Mouse (Mus musculus) gastrocnemius, adult 2 months (tissue): ENCODE results near the gene Stoml1. TPM values are rescaled to one million over a fixed set of nuclear protein-coding genes. Genes with fewer than 3 reads are reported as not detected.
"Not testable (repeated sequence)": the region's sequence is repeated elsewhere in the genome, so short reads cannot be mapped to it uniquely, and the experiment has no call there.

Experiments used
- DNase-seq: peaks from one replicate; pipeline ENCODE4 v3.0.0; 2022
- H3K27ac ChIP-seq: fragments of 200-600 bp; 2 replicates; pipeline ENCODE4 v1.8.1; 2022; ENCODE audit warnings: mild to moderate bottlenecking
- H3K4me3 ChIP-seq: fragments of 200-600 bp; 2 replicates; pipeline ENCODE4 v1.8.1; 2022; ENCODE audit warnings: mild to moderate bottlenecking, moderate library complexity
- CTCF ChIP-seq: fragments of 200-600 bp; IDR thresholded peaks from 2 replicates; pipeline ENCODE4 v1.8.1; 2022; ENCODE audit warnings: antibody characterized with exemption, mild to moderate bottlenecking, moderate library complexity
- intact Hi-C: fragments of 180-260 bp; cut with DNase I; formaldehyde crosslinking; loops from one replicate; pipeline ENCODE4 v1.15.1; 2025
- total RNA-seq, 2 experiments: library from RNA; stranded (reverse); gene quantifications; 2 replicates each; pipeline ENCODE4 v1.2.3; 2021

Stoml1 gene
- total RNA-seq, 2 experiments from 2014 or later = 6.8 to 7.3 TPM

DNA sequence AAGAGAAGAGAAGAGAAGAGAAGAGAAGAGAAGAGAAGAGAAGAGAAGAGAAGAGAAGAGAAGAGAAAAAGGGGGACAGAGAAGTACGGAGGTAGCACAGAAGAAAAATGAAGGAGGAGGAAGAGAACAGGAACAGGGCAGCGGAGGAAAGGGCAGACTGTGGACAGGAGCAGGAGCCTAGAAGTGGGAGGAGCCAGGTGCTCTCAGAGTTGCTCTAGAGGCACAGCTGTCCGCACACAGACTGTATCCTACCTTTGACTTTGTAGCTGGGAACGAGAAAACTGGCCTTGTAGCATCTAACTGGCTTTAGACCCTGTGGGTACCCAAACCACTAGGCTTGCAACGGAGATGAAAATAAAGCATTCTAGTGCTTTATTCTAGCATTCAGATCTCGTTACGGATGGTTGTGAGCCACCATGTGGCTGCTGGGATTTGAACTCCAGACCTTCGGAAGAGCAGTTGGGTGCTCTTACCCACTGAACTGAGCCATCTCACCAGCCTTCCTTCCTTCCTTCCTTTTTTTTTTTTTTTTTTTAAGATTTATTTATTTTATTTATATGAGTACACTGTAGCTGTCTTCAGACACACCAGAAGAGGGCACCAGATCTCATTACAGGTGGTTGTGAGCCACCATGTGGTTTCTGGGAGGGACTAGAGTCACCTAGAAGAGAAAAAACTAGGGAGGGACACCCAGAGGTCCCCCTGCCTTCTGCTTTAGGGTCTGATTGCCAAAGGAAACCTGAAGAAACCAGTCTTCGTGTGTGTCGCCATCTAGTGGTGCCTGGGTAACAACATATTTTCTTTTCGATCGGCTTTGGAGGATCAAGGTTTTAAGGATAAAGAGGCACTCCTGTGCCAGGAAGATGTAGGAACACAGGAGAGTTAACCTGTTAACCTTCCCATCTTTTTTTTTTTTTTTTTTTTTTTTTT, 15.7 kb downstream of the Stoml1 start:
- intact Hi-C loops = loop anchor here (5.0 kb wide), 1 partner anchor 41 kb away; no protein-coding TSS in a partner anchor
- Histone ChIP-seq H3K4me3 (no peak overlapping the region), H3K27ac (no peak overlapping the region)
- peak; percentile 63 for DNase-seq
- peak; percentile 77 for TF ChIP-seq CTCF

DNA sequence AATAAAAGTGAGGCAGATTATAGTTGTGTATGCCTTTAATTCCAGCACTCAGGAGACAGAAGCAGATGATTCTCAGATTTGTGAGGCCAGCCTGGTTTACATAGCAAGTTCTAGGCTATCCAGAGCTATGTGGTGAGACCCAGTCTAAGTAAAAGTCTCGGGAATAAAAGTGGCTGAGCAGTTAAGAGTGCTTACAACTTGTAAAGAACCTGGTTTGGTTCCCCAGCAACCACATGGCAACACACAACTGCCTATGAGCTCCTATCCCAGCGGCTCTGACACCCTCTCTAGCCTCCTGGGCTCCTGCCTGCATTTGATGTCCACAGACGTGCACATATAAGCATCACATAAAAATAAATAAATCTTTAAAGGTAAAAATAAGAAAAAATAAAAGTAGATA, 17.1 kb downstream of the Stoml1 start:
- intact Hi-C loops = loop anchor here (5.0 kb wide), 1 partner anchor 233 kb away; no protein-coding TSS in a partner anchor
- no peak overlapping the region for H3K27ac ChIP-seq
- TF ChIP-seq CTCF = no peak

DNA sequence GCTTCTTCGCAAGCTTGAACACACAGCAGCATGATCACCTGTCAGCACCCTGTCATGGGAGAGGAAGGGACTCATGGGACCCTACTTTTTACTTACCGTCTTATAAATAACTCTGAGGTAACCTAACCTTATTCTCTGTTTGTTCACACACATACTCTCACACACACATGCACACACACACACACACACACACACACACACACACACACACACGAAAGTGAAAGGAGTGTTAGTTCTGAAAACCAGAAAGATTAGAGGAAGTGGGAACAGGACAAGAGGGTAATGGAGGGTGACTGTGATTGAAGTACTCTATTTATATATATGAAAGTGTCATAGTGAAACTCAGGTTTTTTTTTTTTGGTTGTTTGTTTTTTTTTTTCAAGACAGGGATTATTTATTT, 18.1 kb downstream of the Stoml1 start:
- TF ChIP-seq CTCF = no peak
- intact Hi-C loops = loop anchor here (5.0 kb wide), 1 partner anchor 234 kb away; no protein-coding TSS in a partner anchor
- H3K4me3 ChIP-seq = no peak overlapping the region
- no peak overlapping the region for H3K27ac ChIP-seq
- no peak for DNase-seq

More for the DNA sequence above, 17.1 kb downstream of the Stoml1 start:
- no peak overlapping the region for H3K4me3 ChIP-seq
- no peak for DNase-seq

DNA sequence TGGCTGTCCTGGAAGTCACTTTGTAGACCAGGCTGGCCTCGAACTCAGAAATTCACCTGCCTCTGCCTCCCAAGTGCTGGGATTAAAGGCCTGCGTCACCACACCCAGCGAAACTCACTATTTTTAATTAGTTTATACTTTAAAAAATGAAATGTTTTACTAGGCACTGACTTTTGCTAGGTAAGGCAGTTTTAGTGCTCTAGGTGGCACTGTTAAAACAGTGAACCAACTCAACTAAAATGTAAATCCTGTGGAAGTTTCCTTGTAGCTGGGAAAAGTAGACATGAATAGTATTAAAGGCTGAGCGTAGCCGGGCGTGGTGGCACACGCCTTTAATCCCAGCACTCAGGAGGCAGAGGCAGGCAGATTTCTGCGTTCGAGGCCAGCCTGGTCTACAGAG, 18.6 kb downstream of the Stoml1 start:
- not testable (repeated sequence) for DNase-seq, H3K4me3 ChIP-seq, H3K27ac ChIP-seq
- intact Hi-C loops = loop anchor here (5.0 kb wide), 1 partner anchor 234 kb away; no protein-coding TSS in a partner anchor

DNA sequence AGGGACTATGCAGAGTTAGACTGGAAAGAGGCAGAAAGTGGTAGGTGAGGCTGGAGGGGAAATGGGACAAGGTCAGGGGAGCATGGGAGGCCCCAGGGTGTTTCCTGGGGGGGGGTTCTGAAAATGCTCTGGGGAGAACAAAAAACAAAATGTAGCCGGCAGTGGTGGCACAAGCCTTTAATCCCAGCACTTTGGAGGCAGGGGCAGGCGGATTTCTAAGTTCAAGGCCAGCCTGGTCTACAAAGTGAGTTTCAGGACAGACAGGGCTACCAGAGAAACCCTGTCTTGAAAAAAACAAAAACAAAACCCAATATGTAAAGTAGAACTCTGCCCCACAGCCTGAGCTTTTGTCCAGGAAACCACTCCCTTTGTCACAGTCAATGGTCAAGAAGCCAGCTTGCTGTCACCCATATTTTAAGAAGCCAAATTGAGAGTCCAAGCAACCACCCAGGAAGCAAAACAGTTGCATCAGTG, 19.1 kb downstream of the Stoml1 start:
- no peak overlapping the region for H3K4me3 ChIP-seq
- 0 out of 2 replicates have a peak overlapping the region, but pooled peaks have one; percentile 40 for H3K27ac ChIP-seq
- intact Hi-C loops = loop anchor here (5.0 kb wide), 1 partner anchor 235 kb away; no protein-coding TSS in a partner anchor
- DNase-seq = no peak
- TF ChIP-seq CTCF = no peak

DNA sequence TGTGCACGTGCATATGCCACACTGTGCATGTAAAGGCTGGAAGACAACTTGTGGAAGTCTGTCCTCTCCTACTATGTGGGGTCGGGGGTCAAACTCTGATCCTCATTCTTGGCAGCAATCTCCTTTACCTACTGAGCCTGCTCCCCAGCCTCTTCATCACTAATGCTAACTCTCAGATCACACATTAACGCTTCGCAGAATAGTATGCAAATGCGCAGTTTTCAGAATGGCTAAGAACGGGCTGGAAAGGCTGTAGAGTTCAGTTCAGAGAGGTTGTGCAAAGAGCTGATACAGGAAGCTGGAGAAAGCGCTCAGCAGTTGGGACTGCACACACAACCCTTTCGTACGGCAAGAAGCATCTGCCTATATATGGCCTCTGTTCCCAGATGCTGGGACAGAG, 19.9 kb downstream of the Stoml1 start:
- Histone ChIP-seq H3K27ac (0 out of 2 replicates have a peak overlapping the region, but pooled peaks have one; percentile 31), H3K4me3 (no peak overlapping the region)
- no peak for DNase-seq
- intact Hi-C loops = loop anchor here (5.0 kb wide), 1 partner anchor 236 kb away; no protein-coding TSS in a partner anchor
- TF ChIP-seq CTCF = no peak

DNA sequence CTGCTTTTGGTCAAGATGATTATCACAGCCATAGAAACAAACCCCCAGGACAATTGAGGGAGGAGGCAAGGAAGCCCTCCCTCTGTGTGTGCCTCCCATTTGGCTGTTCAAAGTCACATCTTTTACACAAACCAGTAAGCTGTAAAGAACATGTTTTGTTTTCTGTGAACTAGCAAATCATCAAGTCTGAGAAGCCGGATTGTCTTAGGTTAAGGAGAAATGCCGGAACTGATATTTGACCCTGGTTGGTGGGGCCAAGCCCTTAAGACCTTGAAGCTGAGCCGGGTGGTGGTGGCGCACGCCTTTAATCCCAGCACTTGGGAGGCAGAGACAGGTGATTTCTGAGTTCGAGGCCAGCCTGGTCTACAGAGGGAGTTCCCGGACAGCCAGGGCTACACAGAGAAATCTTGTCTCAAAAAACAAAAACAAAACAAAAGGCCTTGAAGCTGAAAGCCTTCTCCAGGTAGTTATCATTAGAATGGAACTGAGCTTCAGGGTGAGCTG, 21.2 kb downstream of the Stoml1 start:
- H3K4me3 ChIP-seq = no peak overlapping the region
- intact Hi-C loops = loop anchor here (5.0 kb wide), 1 partner anchor 237 kb away; no protein-coding TSS in a partner anchor
- no peak for TF ChIP-seq CTCF
- DNase-seq = no peak
- H3K27ac ChIP-seq = peak overlapping the region; percentile 85

DNA sequence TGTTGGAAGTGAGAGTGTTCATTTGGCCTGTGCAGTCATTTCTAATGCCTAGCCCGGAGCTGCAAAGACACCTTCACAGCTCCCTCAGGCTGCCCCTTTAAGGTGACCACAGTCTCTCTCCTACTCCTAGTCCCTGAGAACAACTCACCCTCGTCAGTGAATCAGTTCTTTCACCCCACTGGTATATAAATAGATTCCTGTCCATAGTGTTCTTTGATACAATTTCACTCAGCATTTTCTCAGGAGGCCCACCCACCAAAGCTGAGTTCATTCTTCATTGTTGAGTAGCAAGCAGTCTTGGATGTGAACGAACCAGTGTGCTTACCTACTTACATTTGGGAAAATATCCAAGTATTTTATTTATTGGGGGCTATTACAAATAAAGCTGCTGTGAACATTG, 21.7 kb downstream of the Stoml1 start:
- DNase-seq = no peak
- peak overlapping the region; percentile 23; the same call in 1 of the 2 replicates for H3K4me3 ChIP-seq
- H3K27ac ChIP-seq = peak overlapping the region; percentile 85
- TF ChIP-seq CTCF = no peak
- intact Hi-C loops = loop anchor here (5.0 kb wide), 1 partner anchor 237 kb away; no protein-coding TSS in a partner anchor

DNA sequence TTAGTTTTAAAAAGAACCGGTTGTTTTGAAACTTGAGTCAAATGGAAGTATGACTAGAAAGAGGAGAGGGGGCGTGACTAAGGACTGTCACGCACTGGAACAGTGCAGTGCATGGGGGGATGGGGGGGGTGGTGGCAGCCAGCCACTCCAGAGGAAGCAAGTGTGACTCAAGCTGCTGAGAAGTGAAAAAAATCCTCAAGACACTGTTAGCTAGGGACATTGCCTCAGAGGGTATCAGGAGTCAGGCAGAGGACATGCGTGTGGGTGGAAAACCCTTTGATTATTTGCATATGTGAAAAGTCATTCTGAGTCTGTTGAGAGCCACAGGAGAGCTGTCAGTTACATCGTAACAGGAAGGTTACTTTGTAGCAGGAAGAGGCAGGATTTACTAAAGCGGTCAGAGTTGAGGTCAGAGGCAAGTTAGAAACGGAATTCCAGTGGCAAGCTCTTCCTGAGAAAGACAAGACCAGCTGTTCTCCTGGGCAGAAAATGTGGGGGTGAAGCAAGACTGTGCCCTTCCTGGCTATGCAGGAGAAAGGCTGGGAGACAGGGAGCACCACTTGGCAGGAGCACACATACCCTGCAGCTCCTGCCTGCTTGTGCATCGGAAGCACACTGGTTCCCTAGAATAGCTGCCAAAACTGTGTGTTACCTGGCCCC, 22.3 kb downstream of the Stoml1 start:
- Histone ChIP-seq H3K27ac (peak overlapping the region; percentile 85), H3K4me3 (peak overlapping the region; percentile 55)
- TF ChIP-seq CTCF = no peak
- intact Hi-C loops = no loop called here
- DNase-seq = peak; percentile 52

DNA sequence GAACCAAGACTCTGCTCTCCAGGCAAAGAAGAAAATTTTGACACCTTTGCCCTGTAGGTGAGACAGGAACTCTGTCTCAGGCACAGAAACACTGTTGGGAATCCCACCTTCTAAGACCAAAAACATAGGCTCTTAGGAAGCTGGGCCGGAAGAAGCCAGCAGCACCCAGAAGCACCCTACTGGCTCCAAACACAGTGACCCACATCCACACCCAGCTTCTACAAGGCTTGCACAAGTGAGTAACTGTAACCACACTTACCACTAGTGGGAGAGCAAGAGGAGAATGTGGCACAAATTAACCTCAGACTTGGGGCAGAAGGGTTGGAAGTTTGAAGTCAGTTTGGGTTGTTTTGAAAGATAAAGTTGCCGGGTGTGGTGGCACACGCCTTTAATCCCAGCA, 22.8 kb downstream of the Stoml1 start:
- TF ChIP-seq CTCF = no peak
- DNase-seq = no peak
- intact Hi-C loops = no loop called here
- H3K4me3 ChIP-seq = peak overlapping the region; percentile 55
- H3K27ac ChIP-seq = peak overlapping the region; percentile 85

DNA sequence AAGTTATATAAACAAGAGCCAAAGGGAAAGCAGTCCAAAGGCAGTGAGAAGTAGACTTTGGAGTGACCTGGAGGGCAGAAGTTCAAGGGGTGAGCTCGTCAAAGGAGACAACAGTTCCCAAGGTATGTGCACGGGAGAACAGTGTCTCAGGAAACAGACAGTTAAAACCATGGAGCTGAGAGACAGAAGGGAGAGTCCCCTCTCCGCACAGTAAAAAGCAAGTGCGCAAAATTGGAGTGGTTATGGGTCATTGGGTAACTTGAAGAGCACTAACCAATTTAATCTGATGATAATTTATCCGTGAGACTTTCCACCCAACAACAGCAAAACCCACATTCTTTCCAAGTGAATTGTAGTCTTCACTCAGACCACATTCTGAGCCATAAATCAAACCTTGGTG, 23.4 kb downstream of the Stoml1 start:
- Histone ChIP-seq H3K27ac (peak overlapping the region; percentile 85), H3K4me3 (no peak overlapping the region)
- DNase-seq = no peak
- TF ChIP-seq CTCF = no peak
- intact Hi-C loops = no loop called here

DNA sequence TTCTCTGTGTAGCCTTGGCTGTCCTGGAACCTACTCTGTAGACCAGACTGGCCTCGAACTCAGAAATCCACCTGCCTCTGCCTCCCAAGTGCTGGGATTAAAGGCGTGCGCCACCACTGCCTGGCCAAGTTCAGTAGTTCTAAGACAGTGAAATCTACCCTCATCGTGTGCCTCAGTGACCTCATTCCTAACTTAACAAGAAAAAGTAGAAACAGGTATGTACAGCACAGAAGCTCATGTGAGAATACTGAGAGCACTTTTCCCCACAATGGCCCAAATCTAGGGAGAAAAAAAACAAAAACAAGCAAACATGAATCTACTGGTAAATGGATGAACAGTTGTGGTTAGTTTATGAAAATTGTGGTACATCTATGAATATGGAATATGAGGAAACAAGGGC, 25.3 kb downstream of the Stoml1 start:
- no peak for DNase-seq
- TF ChIP-seq CTCF = no peak
- intact Hi-C loops = no loop called here
- Histone ChIP-seq H3K27ac (no peak overlapping the region), H3K4me3 (no peak overlapping the region)
